Mouse (Mus musculus): Measurements from ENCODE around the gene Nelfa.
"Not testable (repeated sequence)": the region's sequence is repeated elsewhere in the genome, so short reads cannot be mapped to it uniquely, and the experiment has no call there.

Gene Nelfa

GRCm38 (mm10) chr5:33919466-33919865 lies 16.7 kb downstream of the Nelfa start:
- DNase-seq (ENCODE audit: low read depth), result no peak

GRCm38 (mm10) chr5:33916616-33917015 lies 19.6 kb downstream of the Nelfa start:
- DNase-seq (ENCODE audit: low read depth), result not testable (repeated sequence)

- not testable (repeated sequence) for DNase-seq (ENCODE audit: low read depth)
Measured at GRCm38 (mm10) chr5:33915031-33915430, 21.2 kb downstream of the Nelfa start.

- no peak for DNase-seq (ENCODE audit: low read depth)
Measured at GRCm38 (mm10) chr5:33903176-33903575, 33.0 kb downstream of the Nelfa start.

- no peak for DNase-seq (ENCODE audit: low read depth)
Measured at GRCm38 (mm10) chr5:33902696-33903095, 33.5 kb downstream of the Nelfa start.

GRCm38 (mm10) chr5:33901278-33901677 lies 34.9 kb downstream of the Nelfa start:
- no peak for DNase-seq (ENCODE audit: low read depth)

GRCm38 (mm10) chr5:33900701-33901263 lies 35.4 kb downstream of the Nelfa start:
- DNase-seq (ENCODE audit: low read depth), result no peak

GRCm38 (mm10) chr5:33900101-33900500 lies 36.1 kb downstream of the Nelfa start:
- no peak for DNase-seq (ENCODE audit: low read depth)

- no peak for DNase-seq (ENCODE audit: low read depth)
Measured at GRCm38 (mm10) chr5:33899245-33899644, 37.0 kb downstream of the Nelfa start.

- no peak for DNase-seq (ENCODE audit: low read depth)
Measured at GRCm38 (mm10) chr5:33898671-33899070, 37.5 kb downstream of the Nelfa start.

GRCm38 (mm10) chr5:33897158-33897557 lies 39.1 kb downstream of the Nelfa start:
- DNase-seq (ENCODE audit: low read depth), result no peak

- DNase-seq (ENCODE audit: low read depth), result no peak
Measured at GRCm38 (mm10) chr5:33895116-33895515, 41.1 kb downstream of the Nelfa start.

GRCm38 (mm10) chr5:33893406-33893805 lies 42.8 kb downstream of the Nelfa start:
- no peak for DNase-seq (ENCODE audit: low read depth)

- no peak for DNase-seq (ENCODE audit: low read depth)
Measured at GRCm38 (mm10) chr5:33881118-33881517, 55.1 kb downstream of the Nelfa start.

- no peak for DNase-seq (ENCODE audit: low read depth)
Measured at GRCm38 (mm10) chr5:33875472-33875871, 60.7 kb downstream of the Nelfa start.

- no peak for DNase-seq (ENCODE audit: low read depth)
Measured at GRCm38 (mm10) chr5:33857693-33858092, 78.5 kb downstream of the Nelfa start.

GRCm38 (mm10) chr5:33854019-33854418 lies 82.2 kb downstream of the Nelfa start:
- DNase-seq (ENCODE audit: low read depth), result peak; percentile 26

- no peak for DNase-seq (ENCODE audit: low read depth)
Measured at GRCm38 (mm10) chr5:33853086-33853485, 83.1 kb downstream of the Nelfa start.

GRCm38 (mm10) chr5:33851466-33851865 lies 84.7 kb downstream of the Nelfa start:
- DNase-seq (ENCODE audit: low read depth), result no peak

Measured in naive thymus-derived CD4-positive, alpha-beta T cell, adult 2 months (primary cell).